Mouse (Mus musculus): ENCODE measurements around the gene Ppdpf. TPM values are rescaled to one million over a fixed set of nuclear protein-coding genes. Genes with fewer than 3 reads are reported as not detected.
A peak's percentile ranks its signal among the peaks of the same experiment; 100 is the strongest.

Gene Ppdpf
- total and polyA plus RNA-seq, 2 experiments from 2014 or later = 145 to 155 TPM

- TF ChIP-seq EP300 (IDR thresholded peaks at IDR 0.05; ENCODE audit: low read depth) = no peak
- no peak for TF ChIP-seq CTCF (IDR thresholded peaks at IDR 0.05; ENCODE audit: low read depth)
- Histone ChIP-seq H3K36me3 (replicated peaks; ENCODE audit: control insufficient read depth, insufficient read depth, low read length) (no peaks in the 10 kb centered on the region), H3K4me1 (ENCODE audit: control insufficient read depth, insufficient read depth) (peaks cover 38% of the 10 kb centered on the region), H3K4me3 (ENCODE audit: low read depth, low read length) (no peak overlapping the region), H3K9ac (replicated peaks; ENCODE audit: low read depth, low read length) (no peak overlapping the region), H3K27ac (ENCODE audit: low read depth) (peak overlapping the region; percentile 86), H3K9me3 (replicated peaks; ENCODE audit: control insufficient read depth, low read length) (no peaks in the 10 kb centered on the region), H3K27me3 (ENCODE audit: control insufficient read depth, insufficient read depth, low read length) (peaks cover 13% of the 10 kb centered on the region; the same call in 1 of the 2 replicates), H3K4me2 (ENCODE audit: low read depth, low read length) (peak overlapping the region; percentile 41)
- DNase-seq (ENCODE audit: low spot score) = peak; percentile 58
- ATAC-seq (ENCODE audit: insufficient read depth, low read depth) = peak; percentile 66
- 3% methylated on average over 2 of the region's 2 CpGs for WGBS
Measured at GRCm38 (mm10) chr2:181159771-181160170, 27.3 kb upstream of the Ppdpf start.

- no peak overlapping the region for H3K4me2 ChIP-seq (ENCODE audit: low read depth, low read length)
- H3K4me1 ChIP-seq (ENCODE audit: control insufficient read depth, insufficient read depth) = peaks cover 31% of the 10 kb centered on the region
- DNase-seq (ENCODE audit: low spot score) (no peak), ATAC-seq (ENCODE audit: insufficient read depth, low read depth) (no peak)
- TF ChIP-seq EP300 (IDR thresholded peaks at IDR 0.05; ENCODE audit: low read depth) = no peak
- no peak for TF ChIP-seq CTCF (IDR thresholded peaks at IDR 0.05; ENCODE audit: low read depth)
- no peak overlapping the region for H3K4me3 ChIP-seq (ENCODE audit: low read depth, low read length)
- 47% methylated on average over 4 of the region's 4 CpGs for WGBS
- no peak overlapping the region for H3K9ac ChIP-seq (replicated peaks; ENCODE audit: low read depth, low read length)
- peaks cover 13% of the 10 kb centered on the region; the same call in 1 of the 2 replicates for H3K27me3 ChIP-seq (ENCODE audit: control insufficient read depth, insufficient read depth, low read length)
- H3K9me3 ChIP-seq (replicated peaks; ENCODE audit: control insufficient read depth, low read length) = no peaks in the 10 kb centered on the region
- no peaks in the 10 kb centered on the region for H3K36me3 ChIP-seq (replicated peaks; ENCODE audit: control insufficient read depth, insufficient read depth, low read length)
- H3K27ac ChIP-seq (ENCODE audit: low read depth) = no peak overlapping the region
Measured at GRCm38 (mm10) chr2:181160821-181161220, 26.2 kb upstream of the Ppdpf start.

DNA sequence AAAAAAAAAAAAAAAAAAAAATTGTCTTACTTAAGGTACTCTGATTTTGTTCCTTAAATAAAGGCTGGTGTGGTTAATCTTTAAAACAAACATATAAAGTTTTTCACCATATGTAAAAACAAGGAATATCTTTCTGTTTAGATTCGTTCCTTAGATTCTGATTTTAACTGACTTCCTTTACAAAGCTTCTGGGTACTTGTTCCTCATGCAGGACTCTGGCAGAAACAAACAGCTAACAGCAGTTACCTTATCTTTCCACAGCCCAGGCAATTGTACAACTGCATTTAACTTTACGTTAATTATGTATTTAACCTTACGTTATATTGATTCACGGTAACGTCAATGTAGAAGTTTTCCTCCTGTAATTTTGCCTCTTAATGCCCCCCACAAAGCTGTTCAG, 20.6 kb upstream of the Ppdpf start:
- no peak overlapping the region for H3K27ac ChIP-seq (ENCODE audit: low read depth)
- ATAC-seq (ENCODE audit: insufficient read depth, low read depth) (no peak), DNase-seq (ENCODE audit: low spot score) (no peak)
- H3K27me3 ChIP-seq (ENCODE audit: control insufficient read depth, insufficient read depth, low read length) = peaks cover 3% of the 10 kb centered on the region; the same call in 1 of the 2 replicates
- H3K9me3 ChIP-seq (replicated peaks; ENCODE audit: control insufficient read depth, low read length) = no peaks in the 10 kb centered on the region
- no peaks in the 10 kb centered on the region for H3K4me1 ChIP-seq (ENCODE audit: control insufficient read depth, insufficient read depth)
- no peak overlapping the region for H3K9ac ChIP-seq (replicated peaks; ENCODE audit: low read depth, low read length)
- TF ChIP-seq CTCF (IDR thresholded peaks at IDR 0.05; ENCODE audit: low read depth) (no peak), EP300 (IDR thresholded peaks at IDR 0.05; ENCODE audit: low read depth) (no peak)
- no peak overlapping the region for H3K4me2 ChIP-seq (ENCODE audit: low read depth, low read length)
- WGBS = 84% methylated on average over 5 of the region's 5 CpGs
- no peaks in the 10 kb centered on the region for H3K36me3 ChIP-seq (replicated peaks; ENCODE audit: control insufficient read depth, insufficient read depth, low read length)
- H3K4me3 ChIP-seq (ENCODE audit: low read depth, low read length) = no peak overlapping the region

DNA sequence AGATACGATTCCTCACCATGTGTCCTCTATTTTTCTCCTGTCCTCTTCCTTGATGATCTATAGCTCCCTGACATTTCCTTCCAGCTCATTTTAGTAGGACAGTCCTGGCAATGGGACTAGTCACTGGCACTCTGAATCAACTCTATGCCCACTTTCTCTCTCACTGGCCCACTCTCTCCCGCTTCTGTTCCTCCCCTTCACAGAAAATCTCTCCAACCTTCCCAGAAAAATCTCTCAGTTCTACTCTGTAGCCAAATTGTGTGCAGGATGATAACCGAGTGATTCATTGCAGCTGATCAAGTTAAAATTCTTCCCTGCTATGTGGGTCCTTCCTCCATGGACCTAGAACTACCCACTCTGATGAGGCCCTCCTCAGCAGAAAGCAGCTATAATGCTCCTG, 12.4 kb upstream of the Ppdpf start:
- no peak for DNase-seq (ENCODE audit: low spot score)
- no peak for ATAC-seq (ENCODE audit: insufficient read depth, low read depth)
- Histone ChIP-seq H3K4me3 (ENCODE audit: low read depth, low read length) (no peak overlapping the region), H3K27ac (ENCODE audit: low read depth) (no peak overlapping the region), H3K9me3 (replicated peaks; ENCODE audit: control insufficient read depth, low read length) (no peaks in the 10 kb centered on the region), H3K36me3 (replicated peaks; ENCODE audit: control insufficient read depth, insufficient read depth, low read length) (no peaks in the 10 kb centered on the region), H3K9ac (replicated peaks; ENCODE audit: low read depth, low read length) (no peak overlapping the region), H3K4me2 (ENCODE audit: low read depth, low read length) (no peak overlapping the region), H3K4me1 (ENCODE audit: control insufficient read depth, insufficient read depth) (no peaks in the 10 kb centered on the region), H3K27me3 (ENCODE audit: control insufficient read depth, insufficient read depth, low read length) (no peaks in the 10 kb centered on the region)
- WGBS = 86% methylated on average over 3 of the region's 3 CpGs
- TF ChIP-seq EP300 (IDR thresholded peaks at IDR 0.05; ENCODE audit: low read depth) (no peak), CTCF (IDR thresholded peaks at IDR 0.05; ENCODE audit: low read depth) (no peak)

DNA sequence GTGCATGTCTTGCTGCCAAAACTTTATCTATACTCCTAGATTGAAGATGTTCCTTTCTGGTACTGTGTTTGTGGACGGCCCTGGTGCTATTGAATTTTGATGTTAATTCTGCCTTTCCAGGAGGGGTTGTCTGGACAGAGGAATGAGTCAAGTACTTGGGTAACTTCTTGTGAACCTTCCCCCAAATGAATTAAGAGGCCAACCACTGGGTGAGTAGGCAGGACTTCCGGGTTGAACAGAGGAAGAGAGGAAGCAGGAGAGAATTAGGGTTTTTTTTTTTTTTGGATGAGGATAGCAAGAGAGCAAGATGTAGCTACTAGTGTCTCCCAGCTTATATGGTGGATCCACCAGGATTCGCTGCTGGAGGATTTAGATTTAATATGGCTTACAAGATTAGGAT, 9.0 kb upstream of the Ppdpf start:
- H3K4me2 ChIP-seq (ENCODE audit: low read depth, low read length) = no peak overlapping the region
- 73% methylated on average over 3 of the region's 3 CpGs for WGBS
- ATAC-seq (ENCODE audit: insufficient read depth, low read depth) (no peak), DNase-seq (ENCODE audit: low spot score) (no peak)
- no peak overlapping the region for H3K4me3 ChIP-seq (ENCODE audit: low read depth, low read length)
- TF ChIP-seq EP300 (IDR thresholded peaks at IDR 0.05; ENCODE audit: low read depth) (no peak), CTCF (IDR thresholded peaks at IDR 0.05; ENCODE audit: low read depth) (no peak)
- H3K27ac ChIP-seq (ENCODE audit: low read depth) = no peak overlapping the region
- no peaks in the 10 kb centered on the region for H3K4me1 ChIP-seq (ENCODE audit: control insufficient read depth, insufficient read depth)
- H3K9me3 ChIP-seq (replicated peaks; ENCODE audit: control insufficient read depth, low read length) = no peaks in the 10 kb centered on the region
- H3K27me3 ChIP-seq (ENCODE audit: control insufficient read depth, insufficient read depth, low read length) = no peaks in the 10 kb centered on the region
- H3K9ac ChIP-seq (replicated peaks; ENCODE audit: low read depth, low read length) = no peak overlapping the region
- no peaks in the 10 kb centered on the region for H3K36me3 ChIP-seq (replicated peaks; ENCODE audit: control insufficient read depth, insufficient read depth, low read length)

- Histone ChIP-seq H3K36me3 (replicated peaks; ENCODE audit: control insufficient read depth, insufficient read depth, low read length) (no peaks in the 10 kb centered on the region), H3K4me2 (ENCODE audit: low read depth, low read length) (no peak overlapping the region), H3K27ac (ENCODE audit: low read depth) (no peak overlapping the region), H3K4me1 (ENCODE audit: control insufficient read depth, insufficient read depth) (no peaks in the 10 kb centered on the region), H3K9ac (replicated peaks; ENCODE audit: low read depth, low read length) (no peak overlapping the region), H3K4me3 (ENCODE audit: low read depth, low read length) (no peak overlapping the region), H3K9me3 (replicated peaks; ENCODE audit: control insufficient read depth, low read length) (no peaks in the 10 kb centered on the region), H3K27me3 (ENCODE audit: control insufficient read depth, insufficient read depth, low read length) (no peaks in the 10 kb centered on the region)
- ATAC-seq (ENCODE audit: insufficient read depth, low read depth) = no peak
- DNase-seq (ENCODE audit: low spot score) = no peak
- TF ChIP-seq CTCF (IDR thresholded peaks at IDR 0.05; ENCODE audit: low read depth) = no peak
- no peak for TF ChIP-seq EP300 (IDR thresholded peaks at IDR 0.05; ENCODE audit: low read depth)
- WGBS = 45% methylated on average over 5 of the region's 5 CpGs
Measured at GRCm38 (mm10) chr2:181178471-181178870, 8.6 kb upstream of the Ppdpf start.
